7 mouse cellular contexts compared by ENCODE assay signal in the genomic region with DNA sequence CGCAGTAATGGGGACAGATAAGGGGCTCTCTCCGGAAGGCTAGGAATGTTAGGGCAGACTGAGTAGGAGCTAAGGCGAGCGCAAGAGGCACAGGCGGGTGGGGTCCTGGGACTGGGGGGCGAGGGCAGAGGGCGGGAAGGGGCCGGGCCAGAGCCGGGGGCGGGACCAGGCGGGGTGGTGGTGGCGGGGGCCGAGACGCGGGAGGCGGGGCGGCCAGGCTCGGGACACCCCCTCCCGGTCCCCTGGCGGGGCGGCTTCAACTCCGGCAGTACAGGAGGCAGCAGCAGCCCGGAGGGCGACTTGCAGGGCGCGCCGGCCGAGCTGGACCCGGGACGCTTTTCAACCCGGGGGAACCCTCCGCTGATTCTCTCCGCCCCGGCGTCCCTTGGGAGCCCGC. TPM values are rescaled to one million over a fixed set of nuclear protein-coding genes. Genes with fewer than 3 reads are reported as not detected.
DNase-seq lines count a peak whose midpoint lies in the region; ATAC-seq and TF ChIP-seq lines count a peak whose summit lies in the region.

Gene Lrp4, plus strand, starts transcription at position 253 of the 397 bp plus-strand sequence.

- ATAC-seq in hindbrain, embryonic 16.5 days: peak; percentile 64

- no peak; a peak in 1 of 4 replicates for TF ChIP-seq POLR2A in MEL (IDR thresholded peaks at IDR 0.05; ENCODE audit: control insufficient read depth in 1 of 2, insufficient read depth in 1 of 2, low read depth in 1 of 2, low read length in 2 of 2, poor library complexity in 1 of 2)

- peaks cover 0 to 14% of the 10 kb centered on the region in 2 experiments; a peak in 2 of 4 replicates for H3K36me3 ChIP-seq in MEL (ENCODE audit: control insufficient read depth in 1 of 2, insufficient read depth in 2 of 2, low read length in 2 of 2)
- no peaks in the 10 kb centered on the region for H3K36me3 ChIP-seq in hindbrain, embryonic 16.5 days (ENCODE audit: control insufficient read depth, insufficient read depth, low read length)

- H3K79me2 ChIP-seq in MEL (ENCODE audit: control insufficient read depth, insufficient read depth, low read length, poor library complexity): no peaks in the 10 kb centered on the region; the same call in 1 of the 2 replicates

- no peak for TF ChIP-seq RAD21 in MEL (IDR thresholded peaks at IDR 0.05; ENCODE audit: low read depth, low read length)

- peak within 1 kb of the TSS; percentile 80 to 87 for H3K4me3 ChIP-seq in MEL (ENCODE audit: control insufficient read depth in 1 of 2, insufficient read depth in 1 of 2, low read depth in 2 of 2, low read length in 2 of 2)
- H3K4me3 ChIP-seq in hindbrain, embryonic 16.5 days (ENCODE audit: low read length): peak within 1 kb of the TSS; percentile 68

- peak within 1 kb of the TSS; percentile 24; the same call in 1 of the 2 replicates for H3K27ac ChIP-seq in MEL (ENCODE audit: control insufficient read depth, low read depth, low read length)
- H3K27ac ChIP-seq in hindbrain, embryonic 16.5 days (ENCODE audit: low read depth, low read length): peak within 1 kb of the TSS; percentile 76

- peak within 1 kb of the TSS; percentile 99 for H3K4me2 ChIP-seq in hindbrain, embryonic 16.5 days (ENCODE audit: low read length)

- no peak for TF ChIP-seq EP300 in MEL (IDR thresholded peaks at IDR 0.05; ENCODE audit: low read depth in 1 of 2, low read length in 2 of 2)

- peaks cover 7 to 15% of the 10 kb centered on the region in 2 experiments for H3K4me1 ChIP-seq in MEL (ENCODE audit: control insufficient read depth in 1 of 2, insufficient read depth in 2 of 2, low read length in 2 of 2)
- H3K4me1 ChIP-seq in hindbrain, embryonic 16.5 days (ENCODE audit: control insufficient read depth, insufficient read depth, low read depth, low read length): peaks cover 22% of the 10 kb centered on the region

- peak; percentile 64 for DNase-seq in MEL (ENCODE audit: low read depth, low spot score)
- DNase-seq in adrenal gland, postnatal 14 days: peak; percentile 74
- DNase-seq in gastrocnemius, postnatal 14 days: peak; percentile 83
- DNase-seq in left cerebral cortex, postnatal 25 days (ENCODE audit: low spot score in 2 of 2): no peak
- DNase-seq in mesoderm, embryonic 11.5 days (ENCODE audit: low read depth, low spot score): peak; percentile 50
- DNase-seq in right cerebral cortex, adult 18-20 months: no peak

- 0% methylated on average over 26 of the region's 36 CpGs for WGBS in hindbrain, embryonic 16.5 days

- intact Hi-C loops in gastrocnemius, postnatal 14 days (cut with DNase I; ENCODE audit: low total_unique reads): no loop called here
- intact Hi-C loops in left cerebral cortex, postnatal 25 days (cut with DNase I): loop anchor here (5.0 kb wide), 1 partner anchor 130 kb away; no protein-coding TSS in a partner anchor

- peak within 1 kb of the TSS; percentile 79 for H3K9ac ChIP-seq in MEL (ENCODE audit: control insufficient read depth, low read depth, low read length, poor library complexity, severe bottlenecking)
- H3K9ac ChIP-seq in hindbrain, embryonic 16.5 days (ENCODE audit: low read depth, low read length): peak within 1 kb of the TSS; percentile 65

- no peaks in the 10 kb centered on the region for H3K27me3 ChIP-seq in MEL (ENCODE audit: control insufficient read depth in 1 of 2, insufficient read depth in 2 of 2, low read length in 2 of 2)
- no peaks in the 10 kb centered on the region for H3K27me3 ChIP-seq in hindbrain, embryonic 16.5 days (replicated peaks; ENCODE audit: control insufficient read depth, insufficient read depth, low read length)

- no peaks in the 10 kb centered on the region for H3K9me3 ChIP-seq in MEL (replicated peaks; ENCODE audit: insufficient read depth, low read length)
- H3K9me3 ChIP-seq in hindbrain, embryonic 16.5 days (ENCODE audit: control insufficient read depth, low read length): peaks cover 2% of the 10 kb centered on the region; the same call in 1 of the 2 replicates

- no peak for TF ChIP-seq CTCF in MEL (IDR thresholded peaks at IDR 0.05 in 2 of 3, conservative IDR thresholded peaks at IDR 0.05 in 1 of 3; ENCODE audit: control insufficient read depth in 1 of 3, insufficient read depth in 1 of 3, low read depth in 2 of 3, low read length in 3 of 3, poor library complexity in 1 of 3, severe bottlenecking in 1 of 3)

TF ChIP-seq in MEL, 35 proteins besides CTCF, POLR2A, EP300 and RAD21:
- TF ChIP-seq MAZ (IDR thresholded peaks at IDR 0.05; ENCODE audit: low read depth, low read length) (peak; percentile 61; the same call in 1 of the 2 replicates), TCF12 (IDR thresholded peaks at IDR 0.05; ENCODE audit: low read depth, low read length) (0 out of 2 replicates have a peak, but pooled peaks have one; percentile 25), ZMIZ1 (IDR thresholded peaks at IDR 0.05; ENCODE audit: low read depth, low read length) (no peak)

RNA-seq across cellular contexts. Expression of gene Lrp4, which starts in this region (rescaled TPM):
- 1.1 and 1.3 TPM in 2 replicates for total RNA-seq in MEL (2012; rRNA removed)
- 1 to 10 TPM in 1 of 2 experiments, not detected in 1; 2.8 TPM for polyA plus RNA-seq in MEL (2012; ENCODE audit: insufficient read depth in 1 of 2, insufficient read length in 2 of 2, low read depth in 1 of 2, low replicate concordance in 2 of 2, missing spikeins in 1 of 2)
- 5.2 and 5.3 TPM in 2 replicates for total RNA-seq in adrenal gland, postnatal 14 days (2021)
- total RNA-seq in gastrocnemius, postnatal 14 days (2021): 10 to 100 TPM; 13.9 to 15.4 TPM
- polyA plus RNA-seq in hindbrain, embryonic 16.5 days (2015; fragmentation: Nextera tagmentation; extraction: Ambion mirVana): 4.5 and 5.3 TPM in 2 replicates
- total RNA-seq in left cerebral cortex, postnatal 25 days (2021): 10 to 100 TPM; 24.9 to 25.2 TPM

Comparison
In these comparisons a context has a peak if more than half of its experiments do, and no peak if none do; other contexts are left out.
1. DNase-seq: peak in MEL (single experiment), adrenal gland, postnatal 14 days (single experiment), gastrocnemius, postnatal 14 days (single experiment) and mesoderm, embryonic 11.5 days (single experiment); none in left cerebral cortex, postnatal 25 days (0 of 2) and right cerebral cortex, adult 18-20 months (single experiment).